10 mouse cellular contexts compared by ENCODE assay signal in the genomic region with DNA sequence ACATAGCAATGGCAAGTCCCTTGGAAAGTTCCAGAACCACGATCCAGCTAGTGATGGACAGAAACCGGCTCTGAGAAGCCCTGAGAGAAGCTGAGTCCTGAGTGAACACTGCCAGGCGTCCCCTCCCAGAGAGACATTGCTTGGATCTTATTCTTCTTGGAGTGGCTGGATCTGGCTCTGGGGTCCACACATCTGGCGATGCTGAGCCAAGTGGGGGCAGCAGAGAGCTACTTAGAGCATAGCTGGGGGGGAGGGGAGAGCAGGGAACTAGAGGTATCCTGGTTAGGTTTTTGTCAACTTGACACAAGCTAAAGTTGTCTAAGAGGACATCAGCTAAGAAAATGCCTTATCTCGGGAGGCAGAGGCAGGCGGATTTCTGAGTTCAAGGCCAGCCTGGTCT.
A peak's percentile ranks its signal among the peaks of the same experiment; 100 is the strongest.
DNase-seq lines count a peak whose midpoint lies in the region; ATAC-seq and TF ChIP-seq lines count a peak whose summit lies in the region.
"Had no signal": no experiment of that assay in that cellular context is flagged by ENCODE, and none has a peak within 500 bp of the region (broad histone marks: within the 10 kb centered on the region; RNA-seq: fewer than 3 reads in every experiment).

No protein-coding gene starts in this region.

- H3K36me3 ChIP-seq in intestine, postnatal 0 days (ENCODE audit: control insufficient read depth, insufficient read depth): no peaks in the 10 kb centered on the region
- no peaks in the 10 kb centered on the region for H3K36me3 ChIP-seq in intestine, embryonic 16.5 days (ENCODE audit: control insufficient read depth, insufficient read depth, low read length)
- H3K36me3 ChIP-seq in neural tube, embryonic 11.5 days (ENCODE audit: control insufficient read depth, insufficient read depth, low read length): no peaks in the 10 kb centered on the region

- no peak overlapping the region for H3K9ac ChIP-seq in intestine, postnatal 0 days (ENCODE audit: low read depth, low read length)
- H3K9ac ChIP-seq in intestine, embryonic 16.5 days (ENCODE audit: low read depth, low read length): no peak overlapping the region
- H3K9ac ChIP-seq in neural tube, embryonic 11.5 days (ENCODE audit: low read length): no peak overlapping the region

- peak; percentile 51 for TF ChIP-seq CTCF in intestine, postnatal 0 days (IDR thresholded peaks at IDR 0.05; ENCODE audit: low read depth)

- DNase-seq in neural tube, embryonic 11.5 days (ENCODE audit: low spot score): peak; percentile 65
- no peak for DNase-seq in neural tube, embryonic 10.5 days (ENCODE audit: extremely low spot score, low spot score)
- peak; percentile 46 for DNase-seq in R1 (ENCODE audit: low read depth, low spot score)
- DNase-seq in mesoderm, embryonic 11.5 days (ENCODE audit: low read depth, low spot score): peak; percentile 47
- no peak for DNase-seq in ovary, postnatal 36 days (ENCODE audit: low spot score)
- DNase-seq in urinary bladder, postnatal 4 days (ENCODE audit: low spot score in 2 of 2): no peak
- DNase-seq: adrenal gland, adult 8-10 months; lung, adult 2 months had no signal

- 0 out of 2 replicates have a peak, but pooled peaks cover 4% of the 10 kb centered on the region for H3K4me1 ChIP-seq in intestine, postnatal 0 days (replicated peaks; ENCODE audit: control insufficient read depth, insufficient read depth, low read length)
- H3K4me1 ChIP-seq in intestine, embryonic 16.5 days (ENCODE audit: control insufficient read depth, insufficient read depth, low read length): peaks cover 10% of the 10 kb centered on the region; the same call in 1 of the 2 replicates
- peaks cover 24% of the 10 kb centered on the region for H3K4me1 ChIP-seq in neural tube, embryonic 11.5 days (ENCODE audit: control insufficient read depth, insufficient read depth, low read length)

- H3K9me3 ChIP-seq in intestine, postnatal 0 days (ENCODE audit: control insufficient read depth): no peaks in the 10 kb centered on the region
- no peaks in the 10 kb centered on the region for H3K9me3 ChIP-seq in intestine, embryonic 16.5 days (ENCODE audit: control insufficient read depth, low read length)
- no peaks in the 10 kb centered on the region for H3K9me3 ChIP-seq in neural tube, embryonic 11.5 days (ENCODE audit: control insufficient read depth, low read length)

- peaks cover 11% of the 10 kb centered on the region for H3K27me3 ChIP-seq in intestine, postnatal 0 days (replicated peaks; ENCODE audit: control insufficient read depth, insufficient read depth, low read length)
- H3K27me3 ChIP-seq in intestine, embryonic 16.5 days (replicated peaks; ENCODE audit: control insufficient read depth, insufficient read depth, low read length): peaks cover 11% of the 10 kb centered on the region
- no peaks in the 10 kb centered on the region for H3K27me3 ChIP-seq in neural tube, embryonic 11.5 days (ENCODE audit: control insufficient read depth, insufficient read depth, low read length)

- H3K4me3 ChIP-seq in intestine, postnatal 0 days (ENCODE audit: low read depth, low read length): no peak overlapping the region
- H3K4me3 ChIP-seq in intestine, embryonic 16.5 days (ENCODE audit: low read length): no peak overlapping the region
- H3K4me3 ChIP-seq in neural tube, embryonic 11.5 days (ENCODE audit: low read depth, low read length): no peak overlapping the region

- ATAC-seq in intestine, postnatal 0 days: no peak
- no peak for ATAC-seq in intestine, embryonic 16.5 days
- no peak for ATAC-seq in neural tube, embryonic 11.5 days (ENCODE audit: insufficient read depth, low FRiP score, low TSS enrichment)

- no peak overlapping the region for H3K27ac ChIP-seq in intestine, postnatal 0 days (ENCODE audit: low read depth, low read length)
- no peak overlapping the region for H3K27ac ChIP-seq in intestine, embryonic 16.5 days (ENCODE audit: low read length)
- no peak overlapping the region for H3K27ac ChIP-seq in neural tube, embryonic 11.5 days (ENCODE audit: low read depth, low read length)

- 38% methylated on average over 6 of the region's 6 CpGs for WGBS in intestine, postnatal 0 days
- WGBS in intestine, embryonic 16.5 days: 37% methylated on average over 6 of the region's 6 CpGs
- 36% methylated on average over 6 of the region's 6 CpGs for WGBS in neural tube, embryonic 11.5 days

- no peak overlapping the region for H3K4me2 ChIP-seq in intestine, postnatal 0 days (replicated peaks; ENCODE audit: low read depth)
- no peak overlapping the region for H3K4me2 ChIP-seq in intestine, embryonic 16.5 days (ENCODE audit: low read depth, low read length)
- no peak overlapping the region for H3K4me2 ChIP-seq in neural tube, embryonic 11.5 days (ENCODE audit: low read depth)

Comparison
In these comparisons a context has a peak if more than half of its experiments do, and no peak if none do; other contexts are left out.
1. DNase-seq: peak in neural tube, embryonic 11.5 days (single experiment), R1 (single experiment) and mesoderm, embryonic 11.5 days (single experiment); none in neural tube, embryonic 10.5 days (single experiment), ovary, postnatal 36 days (single experiment) and urinary bladder, postnatal 4 days (0 of 2).